Mouse (Mus musculus) liver, embryonic 16.5 days (tissue): ENCODE measurements around the gene Gbp9. TPM values are rescaled to one million over a fixed set of nuclear protein-coding genes. Genes with fewer than 3 reads are reported as not detected.

Experiments used
- polyA plus RNA-seq: library from polyadenylated mRNA; unstranded; fragments of >200 nt; fragmentation: Nextera tagmentation; extraction: Ambion mirVana; gene quantifications from 2 replicates; pipeline ENCODE4 v1.2.1, GENCODE M21; 2015

Gbp9 gene
- polyA plus RNA-seq, 1 experiment from 2014 or later, result 1.2 TPM

Other genes with a start within 250 kb of the Gbp9 start
- gene Abcg3, start 156.8 kb downstream of the Gbp9 start, polyA plus RNA-seq, result 5.5 and 5.8 TPM in 2 replicates
- gene Gbp8, start within 50 bp of the Gbp9 start, polyA plus RNA-seq, result 3.5 and 3.7 TPM in 2 replicates
- 0.72 and 0.91 TPM in 2 replicates for gene Gbp4, start within 50 bp of the Gbp9 start, polyA plus RNA-seq
- gene Gbp10, start 100.0 kb upstream of the Gbp9 start, polyA plus RNA-seq, result 0.35 and 0.44 TPM in 2 replicates
- gene Gm43302, start 154.2 kb upstream of the Gbp9 start, polyA plus RNA-seq, result 0.02 and 0.14 TPM in 2 replicates
- gene Gbp6, start 154.2 kb upstream of the Gbp9 start, polyA plus RNA-seq, result 2.9 and 3.0 TPM in 2 replicates